Mouse (Mus musculus) C2C12 (cell line): ENCODE data around the gene Ceacam1.
"Not testable (repeated sequence)": the region's sequence is repeated elsewhere in the genome, so short reads cannot be mapped to it uniquely, and the experiment has no call there.

Experiments
- CTCF ChIP-seq: IDR thresholded peaks from one replicate; pipeline ENCODE4 v1.5.1; 2011; ENCODE audit not compliant: control insufficient read depth, insufficient read depth, insufficient read length
- MYOG ChIP-seq: IDR thresholded peaks from one replicate; pipeline ENCODE4 v1.6.1; 2011; ENCODE audit not compliant: control insufficient read depth, insufficient read length; ENCODE audit errors: extremely low read depth
- USF1 ChIP-seq: IDR thresholded peaks from one replicate; pipeline ENCODE4 v1.6.1; 2011; ENCODE audit warnings: low read depth, mild to moderate bottlenecking, control low read depth, moderate library complexity

DNA sequence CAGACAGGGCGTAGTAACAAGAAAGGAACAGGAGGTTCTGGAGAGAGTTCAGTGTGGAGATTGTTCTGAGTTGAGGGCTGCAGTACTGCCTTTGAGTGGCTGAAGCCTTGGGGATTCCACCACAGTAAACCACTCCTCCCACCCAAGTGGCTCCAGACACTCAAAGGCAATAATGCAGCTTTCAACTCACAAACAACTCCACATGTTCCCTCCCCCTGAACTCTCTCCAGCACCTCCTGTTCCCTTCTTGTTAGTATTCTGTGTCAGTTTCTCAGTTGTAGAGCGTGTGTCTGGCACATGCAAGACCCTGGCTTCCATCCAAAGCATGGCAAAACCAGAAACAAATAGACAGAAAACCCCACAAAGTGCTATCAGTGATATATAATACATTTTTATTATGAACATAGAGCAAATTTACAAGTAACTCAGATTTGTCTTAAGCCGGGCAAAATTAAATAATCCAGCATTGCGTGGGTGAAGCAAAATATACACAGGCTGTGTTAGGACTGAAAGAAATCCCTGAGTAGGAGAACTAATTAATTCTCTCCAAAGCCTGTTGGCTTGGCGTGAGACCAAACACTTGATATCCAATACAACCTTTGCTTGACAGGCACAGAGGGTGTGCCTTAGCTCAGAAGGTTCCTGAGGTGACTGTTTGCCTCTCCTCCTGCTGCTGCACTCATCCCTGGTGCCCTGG, 15.9 kb downstream of the Ceacam1 start:
- not testable (repeated sequence) for TF ChIP-seq CTCF, MYOG, USF1
